Comparison of ENCODE assay signal across 18 mouse cellular contexts in the genomic region with DNA sequence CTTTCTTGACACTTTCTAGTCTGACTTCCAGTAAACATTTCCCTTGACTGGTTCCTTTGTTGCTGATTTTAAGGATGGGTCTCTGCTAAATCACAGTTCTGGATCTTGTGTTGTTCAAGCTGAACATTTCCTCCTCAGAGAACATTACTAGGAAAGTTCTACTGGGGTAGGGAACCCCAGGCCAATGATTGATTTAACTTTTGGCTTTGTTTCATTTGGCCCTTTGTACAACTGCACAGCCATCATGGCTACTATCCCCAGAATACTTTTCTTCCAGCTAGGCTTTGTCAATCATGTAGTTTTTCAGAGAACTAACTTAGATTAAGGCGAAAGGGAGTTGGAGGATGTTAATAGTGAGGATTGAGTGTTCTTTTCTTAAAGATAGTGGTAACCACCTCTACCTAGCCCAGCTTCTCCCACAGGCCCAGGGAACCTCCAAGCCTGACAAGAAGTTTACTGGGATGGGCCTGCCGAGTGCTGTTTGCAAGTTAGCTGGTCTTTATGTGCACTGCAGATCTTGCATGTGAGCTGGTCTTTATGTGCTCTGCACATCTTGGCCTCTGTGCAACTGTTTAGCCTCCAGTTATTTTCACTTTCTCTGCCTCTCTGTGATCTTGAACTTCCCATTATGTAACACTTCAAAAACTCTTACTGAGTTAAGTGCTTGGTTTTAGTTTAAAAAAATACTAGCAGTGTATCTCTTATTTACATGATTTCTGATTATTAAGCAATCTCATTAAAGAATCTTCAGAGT. TPM values are rescaled to one million over a fixed set of nuclear protein-coding genes. Genes with fewer than 3 reads are reported as not detected.
DNase-seq lines count a peak whose midpoint lies in the region; ATAC-seq lines count a peak whose summit lies in the region.
"Had no signal": no experiment of that assay in that cellular context is flagged by ENCODE, and none has a peak within 500 bp of the region (broad histone marks: within the 10 kb centered on the region; RNA-seq: fewer than 3 reads in every experiment).

No protein-coding gene starts in this region.

- no peaks in the 10 kb centered on the region for H3K9me3 ChIP-seq in heart, embryonic 16.5 days (replicated peaks; ENCODE audit: control insufficient read depth, low read length)
- H3K9me3 ChIP-seq in heart, embryonic 10.5 days: no peaks in the 10 kb centered on the region
- no peaks in the 10 kb centered on the region for H3K9me3 ChIP-seq in lung, embryonic 16.5 days (ENCODE audit: control insufficient read depth, low read length)
- H3K9me3 ChIP-seq in limb, embryonic 10.5 days (replicated peaks): no peaks in the 10 kb centered on the region
- H3K9me3 ChIP-seq: forebrain, embryonic 12.5 days; heart, embryonic 13.5 days; hindbrain, embryonic 10.5 days; limb, embryonic 15.5 days; megakaryocyte, embryonic 14.5 days had no signal

- H3K27me3 ChIP-seq in heart, embryonic 16.5 days (ENCODE audit: control insufficient read depth, insufficient read depth, low read length): no peaks in the 10 kb centered on the region
- no peaks in the 10 kb centered on the region for H3K27me3 ChIP-seq in heart, embryonic 10.5 days (ENCODE audit: insufficient read depth, poor library complexity, severe bottlenecking)
- H3K27me3 ChIP-seq in lung, embryonic 16.5 days (ENCODE audit: control insufficient read depth, insufficient read depth, low read depth, low read length): no peaks in the 10 kb centered on the region
- no peaks in the 10 kb centered on the region for H3K27me3 ChIP-seq in limb, embryonic 10.5 days (ENCODE audit: low read depth, poor library complexity, severe bottlenecking)
- H3K27me3 ChIP-seq: forebrain, embryonic 12.5 days; heart, embryonic 13.5 days; limb, embryonic 15.5 days; megakaryocyte, embryonic 14.5 days had no signal

- DNase-seq in heart, embryonic 10.5 days (ENCODE audit: low spot score): no peak
- no peak for DNase-seq in lung, postnatal 25 days (ENCODE audit: low spot score)
- DNase-seq in CD4-positive, CD25-positive, alpha-beta regulatory T cell, adult 2 months (ENCODE audit: low read depth, low spot score): peak; percentile 41
- no peak for DNase-seq in limb, embryonic 10.5 days (ENCODE audit: low spot score)
- no peak for DNase-seq in natural killer cell, adult 2 months (ENCODE audit: low spot score in 2 of 2)
- DNase-seq: cerebellum, postnatal 10 days; embryo, embryonic 11 days; gastrocnemius, postnatal 36 days; kidney, postnatal 25 days; lung, adult 18-20 months had no signal

- 0 out of 2 replicates have a peak overlapping the region, but pooled peaks have one; percentile 23 for H3K27ac ChIP-seq in heart, embryonic 16.5 days (ENCODE audit: low read length)
- no peak overlapping the region for H3K27ac ChIP-seq in heart, embryonic 10.5 days
- H3K27ac ChIP-seq in lung, embryonic 16.5 days (ENCODE audit: low read length): peak overlapping the region; percentile 44; the same call in 1 of the 2 replicates
- H3K27ac ChIP-seq in limb, embryonic 10.5 days: no peak overlapping the region
- H3K27ac ChIP-seq: forebrain, embryonic 12.5 days; heart, embryonic 13.5 days; hindbrain, embryonic 10.5 days; limb, embryonic 15.5 days had no signal

- no peak for ATAC-seq in heart, embryonic 16.5 days (replicated peaks; ENCODE audit: extremely low read depth, insufficient read depth, low FRiP score)
- ATAC-seq in lung, embryonic 16.5 days (ENCODE audit: low read depth): 0 out of 2 replicates have a peak, but pooled peaks have one; percentile 41
- ATAC-seq in granulocyte monocyte progenitor cell, adult 5-6 weeks (replicated peaks; ENCODE audit: poor library complexity, severe bottlenecking): peak; percentile 53

- H3K4me2 ChIP-seq in heart, embryonic 16.5 days (ENCODE audit: low read depth, low read length): peak overlapping the region; percentile 3; the same call in 1 of the 2 replicates
- no peak overlapping the region for H3K4me2 ChIP-seq in lung, embryonic 16.5 days (ENCODE audit: low read depth, low read length)
- H3K4me2 ChIP-seq: forebrain, embryonic 12.5 days; heart, embryonic 13.5 days; limb, embryonic 15.5 days had no signal

- WGBS in heart, embryonic 16.5 days: 72% methylated on average over 2 of the region's 2 CpGs
- WGBS in heart, embryonic 10.5 days: 81% methylated on average over 2 of the region's 2 CpGs
- 69% methylated on average over 2 of the region's 2 CpGs for WGBS in lung, embryonic 16.5 days
- 79% methylated on average over 2 of the region's 2 CpGs for WGBS in limb, embryonic 10.5 days

- no peaks in the 10 kb centered on the region for H3K36me3 ChIP-seq in heart, embryonic 16.5 days (ENCODE audit: control insufficient read depth, insufficient read depth)
- no peaks in the 10 kb centered on the region for H3K36me3 ChIP-seq in heart, embryonic 10.5 days
- H3K36me3 ChIP-seq in lung, embryonic 16.5 days (ENCODE audit: control insufficient read depth, insufficient read depth, low read length): no peaks in the 10 kb centered on the region
- H3K36me3 ChIP-seq in limb, embryonic 10.5 days: no peaks in the 10 kb centered on the region
- H3K36me3 ChIP-seq: forebrain, embryonic 12.5 days; heart, embryonic 13.5 days; limb, embryonic 15.5 days had no signal

- no peak overlapping the region for H3K4me3 ChIP-seq in heart, embryonic 16.5 days (ENCODE audit: low read length)
- H3K4me3 ChIP-seq in heart, embryonic 10.5 days: no peak overlapping the region
- H3K4me3 ChIP-seq in lung, embryonic 16.5 days (ENCODE audit: low read length): no peak overlapping the region
- H3K4me3 ChIP-seq in limb, embryonic 10.5 days: no peak overlapping the region
- H3K4me3 ChIP-seq: forebrain, embryonic 12.5 days; heart, embryonic 13.5 days; hindbrain, embryonic 10.5 days; limb, embryonic 15.5 days; megakaryocyte, embryonic 14.5 days had no signal

- H3K9ac ChIP-seq in heart, embryonic 16.5 days (ENCODE audit: low read length): no peak overlapping the region
- no peak overlapping the region for H3K9ac ChIP-seq in lung, embryonic 16.5 days (ENCODE audit: low read length)
- H3K9ac ChIP-seq: forebrain, embryonic 12.5 days; heart, embryonic 13.5 days; limb, embryonic 15.5 days had no signal

- H3K4me1 ChIP-seq in heart, embryonic 16.5 days (ENCODE audit: control insufficient read depth, insufficient read depth, low read length): peaks cover 18% of the 10 kb centered on the region
- H3K4me1 ChIP-seq in heart, embryonic 10.5 days: peaks cover 10% of the 10 kb centered on the region
- H3K4me1 ChIP-seq in lung, embryonic 16.5 days (replicated peaks; ENCODE audit: control insufficient read depth, insufficient read depth, low read length): peaks cover 13% of the 10 kb centered on the region
- peaks cover 22% of the 10 kb centered on the region for H3K4me1 ChIP-seq in limb, embryonic 10.5 days

RNA-seq across cellular contexts. Expression of a gene that starts 7.0 kb away (rescaled TPM):
- 7.8 and 12.2 TPM in 2 replicates for polyA plus RNA-seq in heart, embryonic 16.5 days (2015; fragmentation: Nextera tagmentation; extraction: Ambion mirVana)
- 12.5 and 15.2 TPM in 2 replicates for polyA plus RNA-seq in heart, embryonic 10.5 days (2016; fragmentation: Nextera tagmentation; extraction: Ambion mirVana)
- 15.6 and 20.7 TPM in 2 replicates for polyA plus RNA-seq in lung, embryonic 16.5 days (2015; fragmentation: Nextera tagmentation; extraction: Ambion mirVana)
- 13.4 and 17.7 TPM in 2 replicates for total RNA-seq in granulocyte monocyte progenitor cell, adult 5-6 weeks (2014; fragmentation: Nextera tagmentation)
- 18.0 and 27.9 TPM in 2 replicates for total RNA-seq in granulocyte monocyte progenitor cell, adult 5-6 weeks (2017)
- polyA plus RNA-seq in limb, embryonic 10.5 days (2016; fragmentation: Nextera tagmentation; extraction: Ambion mirVana): 11.5 and 14.1 TPM in 2 replicates

Comparison
In these comparisons a context has a peak if more than half of its experiments do, and no peak if none do; other contexts are left out.
1. H3K27ac ChIP-seq: peak in heart, embryonic 16.5 days (single experiment) and lung, embryonic 16.5 days (single experiment); none in heart, embryonic 10.5 days (single experiment) and limb, embryonic 10.5 days (single experiment).